Mouse (Mus musculus) neural tube, embryonic 13.5 days (tissue): Measurements from ENCODE around the gene Plpp2. TPM values are rescaled to one million over a fixed set of nuclear protein-coding genes. Genes with fewer than 3 reads are reported as not detected.

Experiments
- ATAC-seq: fragments of 200-750 bp; cut with Nextera tagmentation; 2 replicates; pipeline ENCODE4 v1.8.0; 2017; ENCODE audit warnings: low read depth, mild to moderate bottlenecking, moderate TSS enrichment, moderate library complexity
- H3K27ac ChIP-seq: fragments of 300-500 bp; sonication (generic); replicated peaks from 2 replicates; pipeline ENCODE4 v1.5.1; 2015; ENCODE audit warnings: moderate library complexity, mild to moderate bottlenecking, inconsistent platforms
- H3K27me3 ChIP-seq: fragments of 300-500 bp; sonication (generic); 2 replicates; pipeline ENCODE4 v1.6.1; 2015; ENCODE audit warnings: mild to moderate bottlenecking, inconsistent platforms
- H3K36me3 ChIP-seq: fragments of 300-500 bp; sonication (generic); 2 replicates; pipeline ENCODE4 v1.6.1; 2015; ENCODE audit warnings: mild to moderate bottlenecking, inconsistent platforms
- H3K4me1 ChIP-seq: fragments of 300-500 bp; sonication (generic); replicated peaks from 2 replicates; pipeline ENCODE4 v1.6.1; 2015; ENCODE audit warnings: inconsistent platforms
- H3K4me2 ChIP-seq: fragments of 300-500 bp; sonication (generic); 2 replicates; pipeline ENCODE4 v1.6.1; 2015; ENCODE audit warnings: inconsistent platforms, mild to moderate bottlenecking, moderate library complexity
- H3K4me3 ChIP-seq: fragments of 300-500 bp; sonication (generic); 2 replicates; pipeline ENCODE4 v1.5.1; 2015; ENCODE audit warnings: mild to moderate bottlenecking, inconsistent platforms
- H3K9ac ChIP-seq: fragments of 300-500 bp; sonication (generic); 2 replicates; pipeline ENCODE4 v1.6.1; 2015; ENCODE audit warnings: moderate library complexity, mild to moderate bottlenecking, inconsistent platforms
- H3K9me3 ChIP-seq: fragments of 300-500 bp; sonication (generic); 2 replicates; pipeline ENCODE4 v1.6.1; 2016; ENCODE audit warnings: inconsistent platforms
- WGBS: fragments of 180-500 bp; shearing (Covaris S2); methylation state at CpG from one replicate; pipeline ENCODE4 v1.1.7; 2015; 5-methylcytosine and 5-hydroxymethylcytosine counted together
- polyA plus RNA-seq: library from polyadenylated mRNA; unstranded; fragments of >200 nt; fragmentation: Nextera tagmentation; extraction: Ambion mirVana; gene quantifications from 2 replicates; pipeline ENCODE4 v1.2.1, GENCODE M21; 2015

Gene Plpp2
- polyA plus RNA-seq, 1 experiment from 2014 or later = 17.5 TPM

- no peak for ATAC-seq
- Histone ChIP-seq H3K9ac (no peak overlapping the region), H3K9me3 (no peaks in the 10 kb centered on the region), H3K36me3 (peaks cover 82% of the 10 kb centered on the region), H3K4me1 (peaks cover 2% of the 10 kb centered on the region), H3K27me3 (no peaks in the 10 kb centered on the region), H3K4me2 (no peak overlapping the region), H3K4me3 (no peak overlapping the region), H3K27ac (no peak overlapping the region)
- WGBS = 75% methylated on average over 5 of the region's 5 CpGs
Observed at GRCm38 (mm10) chr10:79547148-79547675, 13.6 kb upstream of the Plpp2 start.

GRCm38 (mm10) chr10:79546483-79546882, 12.9 kb upstream of the Plpp2 start:
- Histone ChIP-seq H3K4me1 (no peaks in the 10 kb centered on the region), H3K27ac (no peak overlapping the region), H3K27me3 (no peaks in the 10 kb centered on the region), H3K4me3 (no peak overlapping the region), H3K4me2 (no peak overlapping the region), H3K9me3 (no peaks in the 10 kb centered on the region), H3K36me3 (peaks cover 89% of the 10 kb centered on the region), H3K9ac (no peak overlapping the region)
- no peak for ATAC-seq
- WGBS = 95% methylated on average over 11 of the region's 11 CpGs

- Histone ChIP-seq H3K4me2 (no peak overlapping the region), H3K36me3 (peaks cover 95% of the 10 kb centered on the region), H3K4me3 (no peak overlapping the region), H3K9me3 (no peaks in the 10 kb centered on the region), H3K4me1 (no peaks in the 10 kb centered on the region), H3K9ac (no peak overlapping the region), H3K27ac (no peak overlapping the region), H3K27me3 (no peaks in the 10 kb centered on the region)
- no peak for ATAC-seq
- 91% methylated on average over 12 of the region's 12 CpGs for WGBS
Observed at GRCm38 (mm10) chr10:79545891-79546290, 12.3 kb upstream of the Plpp2 start.

GRCm38 (mm10) chr10:79544631-79545030, 11.0 kb upstream of the Plpp2 start:
- no peak for ATAC-seq
- WGBS = 92% methylated on average over 5 of the region's 5 CpGs
- Histone ChIP-seq H3K4me2 (no peak overlapping the region), H3K27me3 (no peaks in the 10 kb centered on the region), H3K9me3 (no peaks in the 10 kb centered on the region), H3K4me3 (no peak overlapping the region), H3K36me3 (peaks cover 100% of the 10 kb centered on the region), H3K27ac (no peak overlapping the region), H3K4me1 (no peaks in the 10 kb centered on the region), H3K9ac (no peak overlapping the region)

GRCm38 (mm10) chr10:79543884-79544597, 10.4 kb upstream of the Plpp2 start:
- Histone ChIP-seq H3K9me3 (no peaks in the 10 kb centered on the region), H3K4me1 (no peaks in the 10 kb centered on the region), H3K27ac (no peak overlapping the region), H3K36me3 (peaks cover 100% of the 10 kb centered on the region), H3K4me2 (no peak overlapping the region), H3K9ac (no peak overlapping the region), H3K27me3 (no peaks in the 10 kb centered on the region), H3K4me3 (no peak overlapping the region)
- no peak for ATAC-seq
- WGBS = 90% methylated on average over 9 of the region's 9 CpGs

- WGBS = 95% methylated on average over 11 of the region's 11 CpGs
- H3K4me3 ChIP-seq = no peak overlapping the region
- peaks cover 94% of the 10 kb centered on the region for H3K36me3 ChIP-seq
- no peak for ATAC-seq
- no peaks in the 10 kb centered on the region for H3K9me3 ChIP-seq
- H3K4me2 ChIP-seq = no peak overlapping the region
- no peaks in the 10 kb centered on the region for H3K4me1 ChIP-seq
- H3K9ac ChIP-seq = no peak overlapping the region
- H3K27me3 ChIP-seq = no peaks in the 10 kb centered on the region
- no peak overlapping the region for H3K27ac ChIP-seq
Observed at GRCm38 (mm10) chr10:79542171-79542570, 8.6 kb upstream of the Plpp2 start.

- H3K9me3 ChIP-seq = no peaks in the 10 kb centered on the region
- H3K4me3 ChIP-seq = no peak overlapping the region
- H3K4me2 ChIP-seq = no peak overlapping the region
- ATAC-seq = no peak
- no peak overlapping the region for H3K9ac ChIP-seq
- WGBS = 70% methylated on average over 15 of the region's 15 CpGs
- H3K27ac ChIP-seq = no peak overlapping the region
- H3K36me3 ChIP-seq = peaks cover 88% of the 10 kb centered on the region
- no peaks in the 10 kb centered on the region for H3K4me1 ChIP-seq
- no peaks in the 10 kb centered on the region for H3K27me3 ChIP-seq
Observed at GRCm38 (mm10) chr10:79541522-79541921, 7.9 kb upstream of the Plpp2 start.

GRCm38 (mm10) chr10:79540746-79541145, 7.2 kb upstream of the Plpp2 start:
- Histone ChIP-seq H3K27ac (no peak overlapping the region), H3K27me3 (no peaks in the 10 kb centered on the region), H3K9me3 (no peaks in the 10 kb centered on the region), H3K4me1 (no peaks in the 10 kb centered on the region), H3K9ac (no peak overlapping the region), H3K36me3 (peaks cover 80% of the 10 kb centered on the region), H3K4me2 (no peak overlapping the region), H3K4me3 (no peak overlapping the region)
- WGBS = 96% methylated on average over 11 of the region's 11 CpGs
- ATAC-seq = no peak

GRCm38 (mm10) chr10:79539701-79540495, 6.3 kb upstream of the Plpp2 start:
- H3K9me3 ChIP-seq = no peaks in the 10 kb centered on the region
- peaks cover 72% of the 10 kb centered on the region for H3K36me3 ChIP-seq
- WGBS = 92% methylated on average over 16 of the region's 16 CpGs

GRCm38 (mm10) chr10:79538873-79539272, 5.3 kb upstream of the Plpp2 start:
- WGBS = 79% methylated on average over 4 of the region's 4 CpGs
- Histone ChIP-seq H3K36me3 (peaks cover 61% of the 10 kb centered on the region), H3K27me3 (peaks cover 7% of the 10 kb centered on the region), H3K9ac (no peak overlapping the region), H3K9me3 (no peaks in the 10 kb centered on the region), H3K4me2 (no peak overlapping the region), H3K4me3 (no peak overlapping the region), H3K4me1 (peaks cover 1% of the 10 kb centered on the region), H3K27ac (no peak overlapping the region)
- no peak for ATAC-seq

More at GRCm38 (mm10) chr10:79539701-79540495, 6.3 kb upstream of the Plpp2 start:
- Histone ChIP-seq H3K27me3 (no peaks in the 10 kb centered on the region), H3K4me2 (no peak overlapping the region), H3K9ac (no peak overlapping the region), H3K4me3 (no peak overlapping the region), H3K27ac (no peak overlapping the region), H3K4me1 (no peaks in the 10 kb centered on the region)
- ATAC-seq = no peak

GRCm38 (mm10) chr10:79538323-79538722, 4.7 kb upstream of the Plpp2 start:
- no peaks in the 10 kb centered on the region for H3K9me3 ChIP-seq
- H3K9ac ChIP-seq = no peak overlapping the region
- peaks cover 8% of the 10 kb centered on the region for H3K27me3 ChIP-seq
- H3K4me2 ChIP-seq = no peak overlapping the region
- peaks cover 56% of the 10 kb centered on the region for H3K36me3 ChIP-seq
- 93% methylated on average over 3 of the region's 3 CpGs for WGBS
- H3K27ac ChIP-seq = no peak overlapping the region
- ATAC-seq = no peak
- H3K4me3 ChIP-seq = no peak overlapping the region
- H3K4me1 ChIP-seq = peaks cover 7% of the 10 kb centered on the region

- 80% methylated on average over 2 of the region's 2 CpGs for WGBS
- H3K36me3 ChIP-seq = peaks cover 51% of the 10 kb centered on the region
Observed at GRCm38 (mm10) chr10:79537781-79538180, 4.2 kb upstream of the Plpp2 start.

More at GRCm38 (mm10) chr10:79537781-79538180, 4.2 kb upstream of the Plpp2 start:
- no peak overlapping the region for H3K27ac ChIP-seq
- H3K9me3 ChIP-seq = no peaks in the 10 kb centered on the region
- no peak for ATAC-seq
- H3K9ac ChIP-seq = no peak overlapping the region
- peaks cover 8% of the 10 kb centered on the region for H3K27me3 ChIP-seq
- no peak overlapping the region for H3K4me3 ChIP-seq
- H3K4me2 ChIP-seq = no peak overlapping the region
- peaks cover 12% of the 10 kb centered on the region for H3K4me1 ChIP-seq
